Mouse (Mus musculus): Measurements from ENCODE around the gene Selenbp1. TPM values are rescaled to one million over a fixed set of nuclear protein-coding genes. Genes with fewer than 3 reads are reported as not detected.
A peak's percentile ranks its signal among the peaks of the same experiment; 100 is the strongest.
"Not testable (repeated sequence)": the region's sequence is repeated elsewhere in the genome, so short reads cannot be mapped to it uniquely, and the experiment has no call there.

Gene Selenbp1
- polyA plus RNA-seq (2015; fragmentation: Nextera tagmentation; extraction: Ambion mirVana): 32.7 and 34.8 TPM in 2 replicates

DNA sequence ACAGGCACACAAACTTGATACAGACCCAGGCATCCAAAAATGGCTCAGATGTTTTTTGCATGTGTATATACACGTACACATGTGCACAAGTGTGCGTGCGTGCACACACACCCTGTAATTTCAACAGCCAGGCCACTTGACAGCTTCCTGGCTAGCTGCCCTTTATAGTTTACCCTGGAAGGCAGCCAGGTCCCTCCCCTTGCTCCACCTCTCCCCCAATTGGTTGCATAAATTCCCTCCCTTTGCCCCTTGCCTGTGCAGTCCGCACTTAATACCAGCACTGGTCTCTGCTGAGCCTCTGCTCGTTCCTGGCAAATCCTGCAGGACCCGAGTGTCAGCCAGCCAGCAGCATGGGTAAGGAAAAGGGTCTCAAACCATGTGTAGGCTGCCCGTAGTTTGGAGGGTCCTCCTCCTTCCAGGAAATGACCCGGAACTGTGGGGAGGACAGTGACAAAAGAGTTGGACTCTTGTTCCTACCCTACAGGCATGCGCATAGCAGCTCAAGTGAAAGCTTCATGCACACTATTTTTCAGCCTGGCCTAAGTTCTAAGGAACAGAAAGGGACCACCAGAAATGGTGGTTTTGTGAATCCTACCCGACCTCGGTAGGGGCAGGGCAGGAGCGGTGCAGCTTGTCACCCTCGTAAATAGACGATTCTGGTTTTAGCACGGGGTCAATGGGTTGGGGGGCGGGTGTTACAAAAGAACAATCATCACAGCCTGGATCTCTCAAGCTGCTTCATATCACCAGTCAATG is at the start of gene Selenbp1:
Gene Selenbp1, plus strand, starts transcription at position 248 of the 756 bp plus-strand sequence.
- H3K9me3 ChIP-seq: no peaks in the 10 kb centered on the region
- H3K9ac ChIP-seq: peak within 1 kb of the TSS; percentile 67
- H3K4me3 ChIP-seq: peak within 1 kb of the TSS; percentile 37
- WGBS: 13% methylated on average over 16 of the region's 16 CpGs
- H3K4me2 ChIP-seq (replicated peaks): peak within 1 kb of the TSS; percentile 65
- H3K27ac ChIP-seq: peak within 1 kb of the TSS; percentile 81
- ATAC-seq (ENCODE audit: low FRiP score, low read depth): peak; percentile 90
- H3K4me1 ChIP-seq: peaks cover 13% of the 10 kb centered on the region
- no peaks in the 10 kb centered on the region for H3K36me3 ChIP-seq
- H3K27me3 ChIP-seq: no peaks in the 10 kb centered on the region

DNA sequence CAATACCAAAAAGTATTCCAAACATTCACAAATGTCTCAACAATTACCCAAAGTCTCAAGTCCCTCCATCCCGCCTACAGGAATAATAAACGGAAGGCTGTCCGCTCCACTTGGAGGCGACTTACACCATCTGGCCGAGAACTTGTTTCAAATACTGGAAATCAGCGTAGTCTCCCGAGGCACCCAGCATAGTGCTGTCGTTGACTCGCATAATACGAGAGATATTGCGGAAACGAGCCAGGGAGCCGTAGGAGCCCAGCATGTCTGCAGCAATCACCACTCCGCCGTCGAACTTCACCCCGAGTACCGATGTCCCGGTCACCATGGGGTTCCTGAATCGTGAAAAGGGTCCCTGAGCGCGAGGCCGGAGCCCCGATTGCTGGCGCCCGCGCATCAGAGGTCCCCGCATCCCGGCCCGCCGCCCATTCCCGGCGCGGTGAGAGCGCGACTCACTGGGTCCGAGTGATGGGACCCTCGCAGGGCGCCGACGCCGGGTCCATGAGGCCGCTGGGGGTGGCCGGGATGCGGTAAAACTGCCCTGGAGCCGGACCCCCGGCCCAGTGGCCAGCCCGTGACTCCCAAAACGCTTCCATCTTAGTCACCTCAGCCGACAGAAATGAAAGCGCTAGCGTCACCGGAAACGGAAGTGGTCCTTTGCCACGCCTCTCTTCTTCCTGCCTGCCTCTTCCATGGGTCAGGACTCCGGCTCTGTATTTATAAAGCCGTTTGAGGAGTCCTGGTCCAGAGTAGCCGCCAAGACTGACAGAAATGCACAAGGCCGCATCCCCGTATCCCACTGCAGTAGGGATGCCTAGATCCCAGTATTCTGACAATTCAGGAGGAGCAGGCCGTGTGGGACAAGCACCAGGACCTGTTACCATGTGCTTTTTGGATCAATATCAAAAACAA is 46.3 kb upstream of the Selenbp1 start, which contains the start of gene Psmb4:
Gene Psmb4, minus strand, starts transcription at position 646 of the 909 bp plus-strand sequence.
- H3K4me3 ChIP-seq: peak within 1 kb of the TSS; percentile 96
- peak within 1 kb of the TSS; percentile 74 for H3K27ac ChIP-seq
- peak within 1 kb of the TSS; percentile 96 for H3K9ac ChIP-seq
- WGBS: under 1% methylated on average over 61 of the region's 61 CpGs
- no peaks in the 10 kb centered on the region for H3K9me3 ChIP-seq
- H3K4me2 ChIP-seq (replicated peaks): peak within 1 kb of the TSS; percentile 87
- no peaks in the 10 kb centered on the region for H3K27me3 ChIP-seq
- peaks cover 18% of the 10 kb centered on the region for H3K4me1 ChIP-seq
- peak; percentile 91 for ATAC-seq (ENCODE audit: low FRiP score, low read depth)
- H3K36me3 ChIP-seq: peaks cover 37% of the 10 kb centered on the region

DNA sequence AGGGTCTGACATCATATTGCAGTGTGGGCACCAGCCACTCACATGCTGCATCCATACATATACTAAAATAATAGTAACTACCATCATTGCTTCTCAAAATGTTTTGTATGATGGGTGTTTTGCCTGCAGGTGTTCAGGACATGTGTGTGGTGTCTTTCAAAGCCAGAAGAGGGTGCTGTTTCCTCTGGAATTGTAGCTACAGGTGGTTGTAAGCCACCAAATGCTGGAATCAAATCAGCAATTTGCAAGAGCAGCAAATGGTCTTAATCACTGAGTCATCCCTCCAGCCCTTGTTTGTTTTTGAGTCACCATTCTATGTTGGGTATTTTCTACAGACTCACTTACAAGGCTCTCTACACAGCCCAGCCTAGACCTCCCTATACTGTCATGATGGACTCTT is 44.3 kb upstream of the Selenbp1 start:
- Histone ChIP-seq H3K27me3 (no peaks in the 10 kb centered on the region), H3K9ac (no peak overlapping the region), H3K4me2 (replicated peaks) (no peak overlapping the region), H3K4me3 (no peak overlapping the region), H3K36me3 (peaks cover 19% of the 10 kb centered on the region), H3K9me3 (no peaks in the 10 kb centered on the region), H3K4me1 (peaks cover 18% of the 10 kb centered on the region), H3K27ac (no peak overlapping the region)
- ATAC-seq (ENCODE audit: low FRiP score, low read depth): no peak

DNA sequence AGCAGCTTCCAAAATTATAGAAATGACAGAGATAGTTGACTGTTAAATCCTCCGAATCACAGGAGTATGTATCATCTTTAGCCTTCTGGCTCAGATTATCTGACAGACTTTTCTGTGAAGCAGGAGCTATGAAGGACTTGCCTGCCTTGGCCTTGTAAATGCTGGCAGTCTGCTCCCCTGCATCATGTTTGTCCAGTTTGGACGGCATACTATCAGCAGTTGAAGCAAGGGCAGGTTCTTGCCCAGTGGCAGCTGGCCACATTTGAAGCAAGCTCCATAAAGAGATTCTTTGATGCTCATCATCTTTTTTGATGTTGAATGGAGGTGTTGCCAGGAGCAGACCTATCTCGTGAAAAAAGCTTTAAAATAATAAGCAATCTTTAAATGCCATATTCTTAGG is 38.8 kb upstream of the Selenbp1 start:
- no peaks in the 10 kb centered on the region for H3K9me3 ChIP-seq
- ATAC-seq (ENCODE audit: low FRiP score, low read depth): no peak
- H3K4me1 ChIP-seq: no peaks in the 10 kb centered on the region
- no peak overlapping the region for H3K27ac ChIP-seq
- no peak overlapping the region for H3K9ac ChIP-seq
- H3K4me3 ChIP-seq: no peak overlapping the region
- H3K27me3 ChIP-seq: 0 out of 2 replicates have a peak, but pooled peaks cover 5% of the 10 kb centered on the region
- H3K4me2 ChIP-seq (replicated peaks): no peak overlapping the region
- 70% methylated on average over 3 of the region's 3 CpGs for WGBS
- no peaks in the 10 kb centered on the region for H3K36me3 ChIP-seq

DNA sequence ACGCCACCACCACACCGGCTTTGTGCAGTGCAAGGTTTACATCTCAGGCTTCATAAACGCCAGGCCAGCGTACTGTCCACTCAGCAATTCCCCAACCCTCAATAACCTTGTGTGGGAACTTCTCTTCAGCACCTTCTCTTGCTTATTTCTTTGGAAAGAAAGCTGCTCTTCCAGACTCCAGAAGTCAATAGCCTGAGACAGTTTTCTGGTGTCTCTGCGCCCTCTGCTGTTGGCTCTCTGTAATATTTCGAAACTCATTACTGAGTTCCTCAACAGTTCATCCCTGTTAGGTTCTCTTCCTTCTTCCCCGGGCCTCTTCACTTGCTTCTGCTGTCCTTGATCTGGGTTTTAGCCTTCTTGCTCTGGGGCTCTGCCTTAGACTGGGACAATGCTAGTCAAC is 30.1 kb upstream of the Selenbp1 start:
- H3K27ac ChIP-seq: no peak overlapping the region
- no peak overlapping the region for H3K4me3 ChIP-seq
- WGBS: 20% methylated on average over 7 of the region's 7 CpGs
- 0 out of 2 replicates have a peak, but pooled peaks have one; percentile 24 for ATAC-seq (ENCODE audit: low FRiP score, low read depth)
- H3K27me3 ChIP-seq: no peaks in the 10 kb centered on the region
- H3K4me1 ChIP-seq: no peaks in the 10 kb centered on the region
- H3K9ac ChIP-seq: no peak overlapping the region
- no peaks in the 10 kb centered on the region for H3K9me3 ChIP-seq
- H3K36me3 ChIP-seq: no peaks in the 10 kb centered on the region
- no peak overlapping the region for H3K4me2 ChIP-seq (replicated peaks)

DNA sequence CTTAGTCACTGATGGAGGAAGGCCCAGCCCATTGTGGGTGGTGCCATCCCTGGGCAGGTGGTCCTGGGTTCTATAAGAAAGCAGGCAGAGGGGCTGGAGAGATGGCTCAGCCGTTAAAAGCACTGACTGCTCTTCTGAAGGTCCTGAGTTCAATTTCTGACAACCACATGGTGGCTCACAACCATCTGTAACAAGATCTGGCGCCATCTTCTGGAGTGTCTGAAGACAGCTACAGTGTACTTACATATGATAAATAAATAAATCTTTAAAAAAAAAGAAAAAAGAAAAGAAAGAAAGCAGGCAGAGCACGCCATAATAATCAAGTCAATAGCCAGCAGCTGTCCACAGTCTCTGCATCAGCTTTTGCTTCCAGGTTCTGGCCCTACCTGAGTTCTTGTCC is 28.1 kb upstream of the Selenbp1 start:
- H3K27me3 ChIP-seq; H3K4me3 ChIP-seq; H3K9ac ChIP-seq; H3K4me2 ChIP-seq (replicated peaks); H3K27ac ChIP-seq; H3K36me3 ChIP-seq; ATAC-seq (ENCODE audit: low FRiP score, low read depth); H3K4me1 ChIP-seq; H3K9me3 ChIP-seq: not testable (repeated sequence)
- 61% methylated on average over 3 of the region's 3 CpGs for WGBS

DNA sequence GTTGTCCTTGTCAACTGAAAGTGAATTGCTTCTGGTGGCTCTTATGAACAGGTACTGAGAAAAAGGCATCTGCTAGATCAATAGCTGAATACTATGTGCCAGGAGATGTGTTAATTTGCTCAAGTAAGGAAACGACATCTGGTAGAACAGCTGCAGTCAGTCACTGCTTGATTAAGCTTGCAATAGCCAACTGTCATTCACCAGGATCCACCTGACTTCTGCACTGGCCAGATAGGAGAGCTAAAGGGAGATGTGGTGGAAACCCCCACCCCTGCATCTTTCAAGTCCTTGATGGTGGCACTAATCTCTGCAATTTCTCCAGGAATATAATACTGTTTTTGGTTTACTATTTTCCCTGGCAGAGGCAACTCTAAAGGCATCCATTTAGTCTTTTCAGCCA is 26.4 kb upstream of the Selenbp1 start:
- no peak overlapping the region for H3K4me2 ChIP-seq (replicated peaks)
- no peak overlapping the region for H3K27ac ChIP-seq
- H3K27me3 ChIP-seq: no peaks in the 10 kb centered on the region
- H3K4me1 ChIP-seq: no peaks in the 10 kb centered on the region
- H3K36me3 ChIP-seq: no peaks in the 10 kb centered on the region
- WGBS: 55% methylated on average over 1 of the region's 1 CpGs
- H3K4me3 ChIP-seq: no peak overlapping the region
- no peak overlapping the region for H3K9ac ChIP-seq
- ATAC-seq (ENCODE audit: low FRiP score, low read depth): no peak
- H3K9me3 ChIP-seq: no peaks in the 10 kb centered on the region

DNA sequence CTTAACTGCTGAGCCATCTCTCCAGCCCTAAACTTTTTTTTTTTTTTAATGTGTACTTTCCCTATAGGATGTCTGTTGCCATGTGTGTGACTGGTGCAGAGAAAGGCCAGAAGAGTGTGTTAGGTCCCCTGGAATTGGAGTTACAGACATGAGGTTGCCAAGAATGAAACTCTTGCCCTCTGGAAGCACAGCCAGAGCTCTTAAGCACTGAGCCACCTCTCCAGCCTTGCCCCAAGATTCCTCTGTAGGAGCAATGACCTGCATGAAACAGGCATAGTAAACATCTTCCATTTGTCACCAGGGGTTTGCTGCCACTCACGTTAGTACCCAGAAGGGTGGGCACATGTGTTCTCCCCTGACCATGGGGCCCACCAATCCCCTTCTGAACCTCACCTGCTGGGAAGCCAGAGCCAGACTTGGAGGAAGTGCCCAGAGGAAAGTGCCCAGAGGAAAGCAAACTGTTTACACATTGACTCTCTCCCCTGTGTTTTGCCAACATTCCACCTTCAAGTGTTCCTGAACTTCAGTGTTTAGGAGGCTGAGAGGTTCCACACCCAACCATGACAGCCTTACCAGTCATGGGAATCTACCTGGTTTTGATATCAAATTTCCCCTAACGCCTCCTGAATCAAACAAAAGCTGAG is 21.7 kb upstream of the Selenbp1 start:
- Histone ChIP-seq H3K4me2 (replicated peaks) (no peak overlapping the region), H3K9ac (no peak overlapping the region), H3K36me3 (no peaks in the 10 kb centered on the region), H3K9me3 (no peaks in the 10 kb centered on the region), H3K4me1 (no peaks in the 10 kb centered on the region), H3K27me3 (no peaks in the 10 kb centered on the region), H3K27ac (no peak overlapping the region), H3K4me3 (no peak overlapping the region)
- ATAC-seq (ENCODE audit: low FRiP score, low read depth): no peak
- 60% methylated on average over 2 of the region's 2 CpGs for WGBS

DNA sequence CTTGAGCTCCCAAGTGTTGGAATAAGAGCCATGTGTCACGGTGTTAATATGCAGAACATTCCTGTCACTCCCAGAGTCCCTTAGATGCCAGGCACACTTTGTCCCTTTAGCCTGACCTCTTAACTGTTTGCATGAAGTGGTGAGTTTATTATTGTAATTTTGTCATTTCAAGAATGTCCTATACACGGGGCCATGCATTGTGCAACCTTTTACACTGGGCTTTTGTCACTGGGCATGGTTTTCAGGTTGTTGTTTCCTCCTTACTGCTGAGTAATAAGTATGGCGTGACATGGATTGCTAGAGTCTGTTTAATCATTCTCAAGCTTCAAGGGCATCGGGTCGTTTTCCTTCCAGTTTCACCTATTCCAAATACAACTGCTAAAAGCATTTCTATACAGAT is 19.1 kb upstream of the Selenbp1 start:
- Histone ChIP-seq H3K4me2 (replicated peaks) (no peak overlapping the region), H3K36me3 (no peaks in the 10 kb centered on the region), H3K4me1 (no peaks in the 10 kb centered on the region), H3K27me3 (no peaks in the 10 kb centered on the region), H3K27ac (no peak overlapping the region), H3K9ac (no peak overlapping the region), H3K4me3 (no peak overlapping the region), H3K9me3 (no peaks in the 10 kb centered on the region)
- 48% methylated on average over 5 of the region's 5 CpGs for WGBS
- no peak for ATAC-seq (ENCODE audit: low FRiP score, low read depth)

DNA sequence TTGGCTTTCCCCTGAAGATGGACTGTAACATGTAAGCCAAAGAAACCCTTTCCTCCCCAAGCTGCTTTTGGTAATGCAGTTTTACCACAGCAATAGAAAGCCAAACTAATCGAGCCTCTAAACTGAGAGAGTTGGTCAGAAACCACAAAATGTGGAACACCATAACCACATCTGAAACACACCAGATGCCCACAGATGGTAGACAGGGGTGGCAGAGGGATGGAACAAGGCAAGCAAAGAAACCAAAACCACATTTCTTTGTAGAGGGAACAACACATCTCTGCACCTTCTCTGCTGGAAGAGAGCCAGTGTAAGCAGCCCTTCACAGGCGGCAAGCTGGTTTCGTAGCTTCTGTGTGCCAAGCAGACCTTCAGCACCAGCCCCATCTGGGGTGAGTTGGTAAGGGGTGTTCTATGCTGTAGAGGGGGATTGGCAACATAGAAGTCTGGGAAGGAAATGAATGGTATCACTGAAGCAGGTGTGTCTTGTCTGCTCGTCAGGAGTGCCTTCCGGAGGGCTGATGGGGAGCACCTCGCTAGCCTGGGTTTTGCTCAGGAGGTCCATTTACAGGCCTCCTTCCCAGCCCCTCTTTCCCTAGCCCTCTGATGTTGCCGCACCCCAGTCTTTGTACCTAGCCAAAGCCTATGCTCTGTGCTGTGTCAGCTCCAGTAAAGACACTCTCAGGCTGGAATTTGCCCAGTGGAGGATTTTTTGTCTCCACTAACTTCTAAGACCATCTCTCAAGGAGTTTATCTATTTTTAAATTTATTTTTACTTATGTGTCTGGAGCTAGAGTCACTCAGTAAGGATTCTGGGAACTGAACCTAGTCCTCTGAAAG is 16.7 kb upstream of the Selenbp1 start:
- Histone ChIP-seq H3K4me3 (no peak overlapping the region), H3K4me1 (no peaks in the 10 kb centered on the region), H3K27ac (no peak overlapping the region), H3K27me3 (no peaks in the 10 kb centered on the region), H3K9me3 (no peaks in the 10 kb centered on the region), H3K4me2 (replicated peaks) (no peak overlapping the region), H3K9ac (no peak overlapping the region), H3K36me3 (no peaks in the 10 kb centered on the region)
- no peak for ATAC-seq (ENCODE audit: low FRiP score, low read depth)
- WGBS: 77% methylated on average over 7 of the region's 7 CpGs

DNA sequence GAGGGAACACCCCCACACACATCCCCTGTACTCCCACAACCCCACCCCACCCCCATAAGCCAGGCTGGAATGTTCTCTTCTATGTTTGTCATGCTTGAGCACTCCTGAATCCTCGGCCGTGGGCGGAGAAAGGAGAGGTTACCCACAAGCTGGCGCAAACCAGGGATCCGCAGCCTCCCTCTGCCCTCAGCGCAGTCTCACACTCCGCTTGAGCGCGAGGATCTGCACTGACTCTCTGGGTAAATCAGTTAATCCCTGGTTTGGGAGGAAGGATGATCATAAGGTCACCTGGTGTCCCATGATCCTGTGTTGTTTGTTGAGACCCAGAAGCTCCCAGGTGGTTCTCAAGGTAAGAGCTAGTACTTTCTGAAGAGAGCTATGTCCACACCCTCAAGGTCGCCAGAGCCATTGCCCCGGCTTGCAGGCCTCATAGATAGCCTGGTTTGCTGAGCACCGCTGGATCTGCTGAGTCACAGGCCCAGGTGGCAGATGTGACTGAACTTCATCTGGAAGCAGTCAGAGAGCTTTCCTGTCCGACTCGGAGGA is 15.0 kb upstream of the Selenbp1 start:
- no peaks in the 10 kb centered on the region for H3K27me3 ChIP-seq
- H3K9me3 ChIP-seq: no peaks in the 10 kb centered on the region
- H3K4me1 ChIP-seq: no peaks in the 10 kb centered on the region
- no peaks in the 10 kb centered on the region for H3K36me3 ChIP-seq
- no peak overlapping the region for H3K9ac ChIP-seq
- WGBS: 78% methylated on average over 14 of the region's 14 CpGs
- H3K4me3 ChIP-seq: no peak overlapping the region
- no peak overlapping the region for H3K4me2 ChIP-seq (replicated peaks)
- no peak overlapping the region for H3K27ac ChIP-seq
- ATAC-seq (ENCODE audit: low FRiP score, low read depth): no peak
